Mouse (Mus musculus): ENCODE results near the gene Psme1. TPM values are rescaled to one million over a fixed set of nuclear protein-coding genes. Genes with fewer than 3 reads are reported as not detected.

The Psme1 gene
- total and polyA plus RNA-seq, 3 experiments = 85.9 to 205 TPM; not detected in 1

GRCm38 (mm10) chr14:55557003-55557402 is 20.9 kb upstream of the Psme1 start (continued):
- TF ChIP-seq USF2 (IDR thresholded peaks at IDR 0.05; ENCODE audit: borderline replicate concordance in 1 of 2, insufficient read depth in 1 of 2, low read depth in 1 of 2, low read length in 2 of 2) (no peak), TBP (IDR thresholded peaks at IDR 0.05; ENCODE audit: low read depth, low read length) (peak; percentile 62; the same call in 1 of the 2 replicates)

GRCm38 (mm10) chr14:55557587-55557986 is 20.3 kb upstream of the Psme1 start:
- Histone ChIP-seq H3K27me3 (ENCODE audit: control insufficient read depth in 1 of 2, insufficient read depth in 2 of 2, low read length in 2 of 2) (no peaks in the 10 kb centered on the region), H3K9ac (ENCODE audit: control insufficient read depth, low read depth, low read length, poor library complexity, severe bottlenecking) (peak overlapping the region; percentile 52), H3K4me3 (ENCODE audit: control insufficient read depth in 1 of 2, insufficient read depth in 1 of 2, low read depth in 2 of 2, low read length in 2 of 2) (no peak overlapping the region), H3K36me3 (ENCODE audit: control insufficient read depth in 1 of 2, insufficient read depth in 2 of 2, low read length in 2 of 2) (peaks cover 0 to 36% of the 10 kb centered on the region in 2 experiments; a peak in 2 of 4 replicates), H3K9me3 (replicated peaks; ENCODE audit: insufficient read depth, low read length) (no peaks in the 10 kb centered on the region), H3K27ac (ENCODE audit: control insufficient read depth, low read depth, low read length) (peak overlapping the region; percentile 83), H3K79me2 (ENCODE audit: control insufficient read depth, insufficient read depth, low read length, poor library complexity) (no peaks in the 10 kb centered on the region; the same call in none of the 2 replicates), H3K4me1 (ENCODE audit: control insufficient read depth in 1 of 2, insufficient read depth in 2 of 2, low read length in 2 of 2) (peaks cover 7 to 35% of the 10 kb centered on the region in 2 experiments; a peak in 3 of 4 replicates)
- no peak for DNase-seq (ENCODE audit: low read depth, low spot score)
- TF ChIP-seq MYB (IDR thresholded peaks at IDR 0.05; ENCODE audit: low read depth, low read length) (no peak), ZKSCAN1 (IDR thresholded peaks at IDR 0.05; ENCODE audit: low read depth, low read length) (no peak), ZC3H11A (IDR thresholded peaks at IDR 0.05; ENCODE audit: low read depth, low read length) (no peak), POLR2A (IDR thresholded peaks at IDR 0.05; ENCODE audit: control insufficient read depth in 1 of 2, insufficient read depth in 1 of 2, low read depth in 1 of 2, low read length in 2 of 2, poor library complexity in 1 of 2) (0 out of 4 replicates have a peak, but pooled peaks of 1 of the 2 experiments have one; percentile 6)

- Histone ChIP-seq H3K9ac (ENCODE audit: control insufficient read depth, low read depth, low read length, poor library complexity, severe bottlenecking) (peak overlapping the region; percentile 75), H3K36me3 (ENCODE audit: control insufficient read depth in 1 of 2, insufficient read depth in 2 of 2, low read length in 2 of 2) (peaks cover 0 to 32% of the 10 kb centered on the region in 2 experiments; a peak in 2 of 4 replicates), H3K27me3 (ENCODE audit: control insufficient read depth in 1 of 2, insufficient read depth in 2 of 2, low read length in 2 of 2) (no peaks in the 10 kb centered on the region), H3K27ac (ENCODE audit: control insufficient read depth, low read depth, low read length) (peak overlapping the region; percentile 87), H3K4me1 (ENCODE audit: control insufficient read depth in 1 of 2, insufficient read depth in 2 of 2, low read length in 2 of 2) (peaks cover 7 to 35% of the 10 kb centered on the region in 2 experiments; a peak in 3 of 4 replicates), H3K4me3 (ENCODE audit: control insufficient read depth in 1 of 2, insufficient read depth in 1 of 2, low read depth in 2 of 2, low read length in 2 of 2) (peak overlapping the region in 1 of 2 experiments; percentile 81; a peak in 2 of 4 replicates), H3K79me2 (ENCODE audit: control insufficient read depth, insufficient read depth, low read length, poor library complexity) (no peaks in the 10 kb centered on the region; the same call in none of the 2 replicates), H3K9me3 (replicated peaks; ENCODE audit: insufficient read depth, low read length) (no peaks in the 10 kb centered on the region)
- peak; percentile 63 for DNase-seq (ENCODE audit: low read depth, low spot score)
- TF ChIP-seq EP300 (IDR thresholded peaks at IDR 0.05; ENCODE audit: low read depth in 1 of 2, low read length in 2 of 2) (peak; percentile 88 to 92), CHD2 (IDR thresholded peaks at IDR 0.05; ENCODE audit: low read length) (no peak), MYC (IDR thresholded peaks at IDR 0.05; ENCODE audit: low read depth, low read length) (no peak), MAFK (IDR thresholded peaks at IDR 0.05; ENCODE audit: borderline replicate concordance, low read depth, low read length) (no peak), NELFE (IDR thresholded peaks at IDR 0.05; ENCODE audit: low read depth, low read length) (no peak), E2F4 (IDR thresholded peaks at IDR 0.05; ENCODE audit: borderline replicate concordance, low read depth, low read length) (no peak), BHLHE40 (IDR thresholded peaks at IDR 0.05; ENCODE audit: borderline replicate concordance, low read depth, low read length) (peak; percentile 10; the same call in 1 of the 2 replicates), CTCF (IDR thresholded peaks at IDR 0.05 in 2 of 3, conservative IDR thresholded peaks at IDR 0.05 in 1 of 3; ENCODE audit: control insufficient read depth in 1 of 3, insufficient read depth in 1 of 3, low read depth in 2 of 3, low read length in 3 of 3, poor library complexity in 1 of 3, severe bottlenecking in 1 of 3) (no peak), MAX (IDR thresholded peaks at IDR 0.05; ENCODE audit: low read length) (no peak), ZKSCAN1 (IDR thresholded peaks at IDR 0.05; ENCODE audit: low read depth, low read length) (no peak), RAD21 (IDR thresholded peaks at IDR 0.05; ENCODE audit: low read depth, low read length) (no peak), NRF1 (IDR thresholded peaks at IDR 0.05; ENCODE audit: insufficient read depth, low read depth, low read length, poor library complexity, severe bottlenecking) (no peak), GABPA (IDR thresholded peaks at IDR 0.05; ENCODE audit: low read depth, low read length) (no peak), ETS1 (IDR thresholded peaks at IDR 0.05; ENCODE audit: low read depth, low read length) (peak; percentile 76), SIN3A (IDR thresholded peaks at IDR 0.05; ENCODE audit: low read length) (no peak), CHD1 (IDR thresholded peaks at IDR 0.05; ENCODE audit: low read depth, low read length) (no peak; the same call in 1 of the 2 replicates), USF1 (IDR thresholded peaks at IDR 0.05; ENCODE audit: low read depth, low read length) (no peak), HCFC1 (IDR thresholded peaks at IDR 0.05; ENCODE audit: low read depth, low read length) (peak; percentile 18; the same call in 1 of the 2 replicates), MXI1 (IDR thresholded peaks at IDR 0.05; ENCODE audit: low read depth, low read length) (no peak; the same call in 1 of the 2 replicates), RCOR1 (IDR thresholded peaks at IDR 0.05; ENCODE audit: low read depth, low read length) (peak; percentile 87), UBTF (IDR thresholded peaks at IDR 0.05; ENCODE audit: borderline replicate concordance, insufficient read depth, low read depth, low read length) (no peak), KAT2A (conservative IDR thresholded peaks at IDR 0.05; ENCODE audit: low read depth, low read length) (no peak), TBP (IDR thresholded peaks at IDR 0.05; ENCODE audit: low read depth, low read length) (peak; percentile 87)
These were observed 19.0 kb upstream of the Psme1 start for GRCm38 (mm10) chr14:55558740-55559448.
